Mouse (Mus musculus) liver, embryonic 15.5 days (tissue): ENCODE measurements at regions not wholly inside any gene's neighbourhood (a gene's known extent, or its start where the extent isn't known, plus 50 kb on each side); places are given as distances from the start of the nearest gene placed in this dataset. TPM values are rescaled to one million over a fixed set of nuclear protein-coding genes. Genes with fewer than 3 reads are reported as not detected.

Experiments used
- ATAC-seq: fragments of 200-750 bp; cut with Nextera tagmentation; 2 replicates; pipeline ENCODE4 v1.8.0; 2017; ENCODE audit warnings: moderate number of reproducible peaks, mild to moderate bottlenecking, moderate library complexity; ENCODE audit not compliant: insufficient read depth
- H3K27ac ChIP-seq: fragments of 300-500 bp; sonication (generic); replicated peaks from 2 replicates; pipeline ENCODE4 v1.5.1; 2015; ENCODE audit warnings: mild to moderate bottlenecking, inconsistent platforms
- H3K27me3 ChIP-seq: fragments of 300-500 bp; sonication (generic); 2 replicates; pipeline ENCODE4 v1.6.1; 2015; ENCODE audit warnings: mild to moderate bottlenecking, inconsistent platforms
- H3K36me3 ChIP-seq: fragments of 300-500 bp; sonication (generic); replicated peaks from 2 replicates; pipeline ENCODE4 v1.6.1; 2015; ENCODE audit warnings: moderate library complexity, mild to moderate bottlenecking, inconsistent platforms
- H3K4me1 ChIP-seq: fragments of 300-500 bp; sonication (generic); replicated peaks from 2 replicates; pipeline ENCODE4 v1.6.1; 2015; ENCODE audit warnings: inconsistent platforms
- H3K4me2 ChIP-seq: fragments of 300-500 bp; sonication (generic); 2 replicates; pipeline ENCODE4 v1.6.1; 2015; ENCODE audit warnings: moderate library complexity, mild to moderate bottlenecking, inconsistent platforms
- H3K4me3 ChIP-seq: fragments of 300-500 bp; sonication (generic); replicated peaks from 2 replicates; pipeline ENCODE4 v1.5.1; 2015; ENCODE audit warnings: mild to moderate bottlenecking, inconsistent platforms
- H3K9ac ChIP-seq: fragments of 300-500 bp; sonication (generic); 2 replicates; pipeline ENCODE4 v1.6.1; 2015; ENCODE audit warnings: moderate library complexity, mild to moderate bottlenecking, inconsistent platforms
- H3K9me3 ChIP-seq: fragments of 300-500 bp; sonication (generic); replicated peaks from 2 replicates; pipeline ENCODE4 v1.6.1; 2016; ENCODE audit warnings: inconsistent platforms
- WGBS: fragments of 180-500 bp; shearing (Covaris S2); methylation state at CpG from one replicate; pipeline ENCODE4 v1.1.7; 2015; ENCODE audit warnings: mixed read lengths; ENCODE audit not compliant: insufficient replicate concordance; 5-methylcytosine and 5-hydroxymethylcytosine counted together
- microRNA-seq: library from miRNA; unstranded; fragments of <30 nt; microRNA quantifications from one replicate; pipeline ENCODE4, GENCODE M21; 2016

- ATAC-seq: no peak
- H3K27ac ChIP-seq: no peak overlapping the region
- no peaks in the 10 kb centered on the region for H3K4me1 ChIP-seq
- no peak overlapping the region for H3K4me3 ChIP-seq
- no peaks in the 10 kb centered on the region for H3K27me3 ChIP-seq
- H3K36me3 ChIP-seq: no peaks in the 10 kb centered on the region
- 72% methylated on average over 4 of the region's 4 CpGs for WGBS
- no peak overlapping the region for H3K9ac ChIP-seq
- no peaks in the 10 kb centered on the region for H3K9me3 ChIP-seq
- H3K4me2 ChIP-seq: no peak overlapping the region
These were observed 1390.7 kb downstream of the Zpld1 start for GRCm38 (mm10) chr16:53907125-53907524.

GRCm38 (mm10) chr16:53903795-53904194 lies 1394.0 kb downstream of the Zpld1 start:
- Histone ChIP-seq H3K9me3 (no peaks in the 10 kb centered on the region), H3K27me3 (no peaks in the 10 kb centered on the region), H3K9ac (no peak overlapping the region), H3K27ac (no peak overlapping the region), H3K4me2 (no peak overlapping the region), H3K36me3 (no peaks in the 10 kb centered on the region), H3K4me3 (no peak overlapping the region), H3K4me1 (no peaks in the 10 kb centered on the region)
- 20% methylated on average over 2 of the region's 2 CpGs for WGBS
- peak; percentile 54; the same call in 1 of the 2 replicates for ATAC-seq

GRCm38 (mm10) chr16:53867342-53867741 lies 1413.5 kb upstream of the Alcam start:
- Histone ChIP-seq H3K4me2 (no peak overlapping the region), H3K9me3 (no peaks in the 10 kb centered on the region), H3K27me3 (no peaks in the 10 kb centered on the region), H3K4me3 (no peak overlapping the region), H3K27ac (no peak overlapping the region), H3K4me1 (no peaks in the 10 kb centered on the region), H3K9ac (no peak overlapping the region), H3K36me3 (no peaks in the 10 kb centered on the region)
- no peak for ATAC-seq
- WGBS: 63% methylated on average over 3 of the region's 3 CpGs

- 57% methylated on average over 2 of the region's 2 CpGs for WGBS
- ATAC-seq: no peak
These were observed 1386.8 kb upstream of the Alcam start for GRCm38 (mm10) chr16:53840678-53841077.

More at GRCm38 (mm10) chr16:53840678-53841077, 1386.8 kb upstream of the Alcam start:
- H3K27me3 ChIP-seq: no peaks in the 10 kb centered on the region
- H3K4me3 ChIP-seq: no peak overlapping the region
- no peak overlapping the region for H3K9ac ChIP-seq
- no peak overlapping the region for H3K4me2 ChIP-seq
- H3K4me1 ChIP-seq: no peaks in the 10 kb centered on the region
- H3K27ac ChIP-seq: no peak overlapping the region
- no peaks in the 10 kb centered on the region for H3K36me3 ChIP-seq
- no peaks in the 10 kb centered on the region for H3K9me3 ChIP-seq

Small RNAs in the stretch of these regions (microRNA-seq; reads per million reads assigned to microRNA genes)
- not detected for gene Gm25041
